Mouse (Mus musculus): ENCODE data around the gene Bbs12. TPM values are rescaled to one million over a fixed set of nuclear protein-coding genes. Genes with fewer than 3 reads are reported as not detected.

Gene Bbs12
- total RNA-seq, 2 experiments from 2014 or later = 4.0 to 4.5 TPM

DNA sequence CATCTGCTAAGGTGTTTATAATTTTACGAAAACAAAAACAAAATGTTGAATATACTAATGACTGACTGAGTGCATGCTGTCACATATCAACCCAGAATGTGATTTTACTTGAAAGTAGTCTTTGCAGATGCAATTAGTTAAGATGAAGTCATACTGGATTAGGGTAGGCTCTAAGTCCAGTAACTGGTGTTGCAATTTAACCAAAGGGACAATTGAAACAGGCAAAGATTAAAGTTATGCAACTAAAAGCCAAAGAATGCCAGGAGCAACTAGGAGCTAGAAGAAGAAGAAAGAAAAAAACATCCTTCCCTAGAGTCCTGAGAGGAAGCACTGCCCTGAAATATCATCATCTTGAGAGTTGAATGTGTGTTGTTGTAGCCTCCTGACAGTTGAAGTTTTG, 3.9 kb downstream of the Bbs12 start:
- intact Hi-C loops (cut with DNase I) = no loop called here
- DNase-seq (ENCODE audit: extremely low spot score in 1 of 2, low spot score in 2 of 2) = no peak

DNA sequence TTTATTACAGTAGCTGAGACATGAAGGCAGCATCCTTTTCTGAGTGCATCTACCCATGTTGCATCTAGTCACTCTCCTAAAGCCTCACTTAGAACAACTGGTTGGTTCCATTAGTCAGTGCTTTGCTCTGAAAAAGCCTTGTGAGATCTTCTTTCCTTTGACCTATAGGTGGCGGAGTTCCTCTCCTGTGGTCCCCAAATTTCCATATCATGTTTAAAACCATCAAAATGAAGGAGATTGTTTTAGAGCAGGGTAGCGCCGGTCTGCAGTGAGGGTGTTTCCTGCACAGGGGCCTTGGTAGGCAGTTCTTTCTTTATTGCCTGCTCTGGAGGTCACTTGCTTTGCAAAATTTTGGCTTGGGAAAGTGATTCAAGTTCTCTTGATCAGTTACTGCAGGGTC, 12.0 kb downstream of the Bbs12 start:
- DNase-seq (ENCODE audit: extremely low spot score in 1 of 2, low spot score in 2 of 2) = no peak
- intact Hi-C loops (cut with DNase I) = loop anchor here (5.0 kb wide), 1 partner anchor 88 kb away; no protein-coding TSS in a partner anchor

DNA sequence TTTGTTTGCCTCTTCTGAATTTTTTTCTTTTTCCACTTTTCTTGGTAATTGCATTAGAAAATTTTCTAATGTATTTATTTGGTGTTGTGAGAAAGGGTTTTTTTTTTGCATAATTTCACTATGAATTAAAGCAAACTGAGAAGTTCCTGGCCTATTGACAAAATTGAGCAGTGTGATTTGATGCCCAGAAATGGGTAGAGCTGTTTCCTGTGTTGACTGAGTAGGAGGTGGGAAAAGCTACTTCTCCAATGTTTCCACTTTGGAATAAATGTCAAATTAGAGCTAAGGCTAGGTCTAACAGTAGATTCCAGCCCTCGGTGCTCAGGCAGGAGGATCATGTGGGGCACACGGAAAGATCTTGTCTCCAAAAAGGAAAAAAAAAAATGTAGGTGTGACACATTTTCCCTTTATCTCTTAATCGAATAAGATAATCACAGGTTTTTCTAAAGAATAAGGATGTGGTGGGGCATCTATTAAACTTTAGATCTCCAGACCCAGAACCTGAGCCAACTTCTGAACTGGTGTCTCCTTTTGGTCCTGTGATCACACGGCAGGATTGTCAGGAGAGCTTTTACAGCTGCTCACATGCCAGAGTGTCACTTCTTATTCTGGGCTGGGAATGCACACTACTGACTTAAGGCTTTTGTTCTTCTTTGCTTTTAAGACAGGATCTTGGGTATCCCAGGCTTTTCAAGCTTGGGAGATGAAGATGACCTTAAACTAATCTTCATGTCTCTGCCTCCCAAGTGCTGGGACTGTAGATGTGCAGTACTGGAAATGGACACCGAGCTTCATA, 13.2 kb downstream of the Bbs12 start:
- intact Hi-C loops (cut with DNase I) = no loop called here
- no peak for DNase-seq (ENCODE audit: extremely low spot score in 1 of 2, low spot score in 2 of 2)

DNA sequence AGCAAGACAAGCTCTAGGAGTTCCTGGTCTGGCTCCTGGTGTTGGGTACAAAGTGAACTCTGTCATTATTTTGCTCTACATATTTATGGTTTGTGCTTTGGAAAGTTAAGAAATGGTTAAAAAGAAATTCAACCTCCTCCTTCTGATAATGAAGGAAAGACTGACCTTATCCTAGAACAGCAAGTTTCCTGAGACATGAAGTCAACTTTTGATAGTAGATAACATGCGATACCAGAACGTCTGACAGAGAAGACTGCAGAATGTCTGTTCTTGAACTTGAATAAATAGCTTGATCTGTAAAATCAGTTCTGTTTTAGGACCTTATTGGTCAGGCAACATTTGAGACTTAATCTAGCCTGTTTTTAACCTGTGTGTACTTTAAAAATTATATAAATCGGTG, 14.3 kb downstream of the Bbs12 start:
- intact Hi-C loops (cut with DNase I) = no loop called here

DNA sequence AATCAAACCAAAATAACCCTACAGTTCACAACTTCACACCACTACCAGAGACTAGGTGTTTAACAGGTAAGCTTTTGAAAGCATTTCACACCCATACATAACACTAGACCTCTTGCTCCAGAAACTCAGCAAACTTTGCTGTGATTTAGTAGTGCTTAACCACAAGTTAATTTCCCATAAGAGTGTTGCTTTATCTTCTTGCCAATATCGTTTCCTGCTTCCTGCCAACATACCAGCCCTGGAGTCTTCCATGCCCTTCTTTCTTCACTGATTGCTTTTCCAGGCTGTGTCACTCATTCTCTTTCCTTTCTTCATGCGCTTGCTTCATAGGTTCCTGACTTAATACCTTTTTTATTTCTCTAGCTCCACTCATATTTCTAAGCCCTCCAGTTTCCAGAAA, 16.1 kb downstream of the Bbs12 start:
- intact Hi-C loops (cut with DNase I) = no loop called here
- DNase-seq (ENCODE audit: extremely low spot score in 1 of 2, low spot score in 2 of 2) = no peak

More for the DNA sequence above, 14.3 kb downstream of the Bbs12 start:
- DNase-seq (ENCODE audit: extremely low spot score in 1 of 2, low spot score in 2 of 2) = no peak

DNA sequence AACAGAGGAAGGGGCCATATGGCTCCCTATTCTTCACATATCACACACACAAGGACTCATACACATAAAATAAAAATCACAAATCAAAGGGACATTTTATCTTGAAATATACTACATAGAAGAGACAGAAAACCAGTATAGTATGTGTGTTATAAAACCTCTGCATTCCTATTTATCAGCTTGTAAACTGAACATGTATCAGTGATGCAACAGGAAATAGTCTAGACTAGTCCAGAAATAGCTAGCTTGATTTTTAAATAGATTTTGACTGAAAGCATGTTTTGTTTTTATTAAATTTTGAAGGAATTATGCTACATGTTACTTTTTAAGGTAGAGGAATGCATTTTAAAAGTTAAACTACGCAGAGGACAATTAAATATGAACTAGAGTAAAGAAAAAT, 17.6 kb downstream of the Bbs12 start:
- no peak for DNase-seq (ENCODE audit: extremely low spot score in 1 of 2, low spot score in 2 of 2)
- intact Hi-C loops (cut with DNase I) = no loop called here

DNA sequence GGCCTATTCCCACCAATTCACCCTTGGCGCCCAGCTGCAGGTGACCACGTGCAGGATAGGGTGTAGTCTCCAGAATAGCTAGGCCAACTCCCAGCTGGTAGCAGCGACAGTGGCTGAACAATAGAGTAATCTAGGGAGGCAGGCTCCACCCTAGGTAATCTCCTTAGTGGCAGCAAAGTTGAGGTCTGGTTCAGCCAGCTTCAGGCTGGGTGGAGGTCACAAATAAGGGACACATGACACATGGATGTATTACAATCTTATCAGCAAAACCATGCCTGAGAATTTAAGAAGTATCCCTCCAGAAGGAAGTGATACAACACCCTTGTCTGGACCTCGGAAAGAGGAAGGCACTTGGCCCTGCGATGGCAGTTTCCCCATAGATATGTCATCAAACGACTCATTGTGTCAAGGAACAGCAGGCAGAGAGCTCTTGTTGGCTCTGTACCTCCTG, 19.7 kb downstream of the Bbs12 start:
- DNase-seq (ENCODE audit: extremely low spot score in 1 of 2, low spot score in 2 of 2) = no peak
- intact Hi-C loops (cut with DNase I) = no loop called here

DNA sequence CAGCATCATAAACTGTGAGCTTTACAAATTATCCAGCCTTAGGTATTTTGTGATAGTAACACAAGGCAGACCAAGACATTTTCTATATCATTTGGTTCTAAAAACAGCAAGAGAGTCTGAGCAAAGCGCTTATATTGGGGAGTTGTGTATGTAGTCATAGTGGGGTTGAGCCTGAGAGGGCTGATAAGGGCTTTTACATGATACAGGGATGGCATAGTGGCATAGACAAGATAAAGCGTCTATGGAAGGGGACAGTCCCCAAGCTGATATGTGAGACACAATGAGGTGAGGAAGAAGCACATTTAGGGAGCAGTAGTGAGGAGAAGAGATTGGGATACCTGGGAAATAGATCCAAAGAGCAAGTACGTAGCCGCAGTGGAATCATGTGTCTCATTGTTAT, 21.7 kb downstream of the Bbs12 start:
- intact Hi-C loops (cut with DNase I) = no loop called here
- DNase-seq (ENCODE audit: extremely low spot score in 1 of 2, low spot score in 2 of 2) = no peak

DNA sequence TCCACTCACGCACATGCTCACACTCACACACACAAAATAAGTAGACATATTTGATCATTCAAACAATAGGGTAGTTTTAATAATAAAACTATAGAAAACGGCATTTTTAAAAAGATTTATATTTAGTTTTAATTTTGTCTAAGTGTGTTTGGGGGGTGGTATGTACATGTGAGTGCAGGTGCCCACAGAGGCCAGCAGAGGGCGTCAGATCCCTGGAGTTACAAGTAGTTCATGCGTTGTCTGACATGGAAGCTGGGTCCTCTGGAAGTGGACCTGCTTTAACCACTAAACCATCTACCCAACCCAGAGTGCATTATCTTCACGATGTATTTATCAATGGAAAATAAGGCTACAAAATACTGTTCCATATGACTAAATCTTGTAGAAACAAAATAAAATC, 28.8 kb downstream of the Bbs12 start:
- peak in 1 of 2 experiments; percentile 27 for DNase-seq (ENCODE audit: extremely low spot score in 1 of 2, low spot score in 2 of 2)
- intact Hi-C loops (cut with DNase I) = no loop called here

DNA sequence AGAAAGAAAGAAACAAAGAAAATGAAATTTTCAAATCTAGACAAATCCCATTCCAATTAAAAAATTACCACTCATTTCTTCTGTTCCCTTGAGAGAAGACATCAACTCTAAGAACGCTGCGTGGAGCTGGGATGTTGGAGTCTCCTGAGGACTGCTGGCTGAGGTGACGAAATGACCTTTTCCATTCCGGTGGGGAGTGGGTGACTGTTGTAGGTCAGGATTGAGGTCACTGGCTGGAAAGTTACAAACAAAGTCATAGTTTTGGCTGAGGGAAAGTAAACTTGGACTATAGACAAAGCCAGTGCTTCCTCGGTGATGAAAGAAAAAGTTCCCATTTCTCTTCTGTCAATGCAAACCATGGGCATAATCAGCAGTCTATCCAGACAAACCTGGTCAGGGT, 30.5 kb downstream of the Bbs12 start:
- no peak for DNase-seq (ENCODE audit: extremely low spot score in 1 of 2, low spot score in 2 of 2)
- intact Hi-C loops (cut with DNase I) = no loop called here

DNA sequence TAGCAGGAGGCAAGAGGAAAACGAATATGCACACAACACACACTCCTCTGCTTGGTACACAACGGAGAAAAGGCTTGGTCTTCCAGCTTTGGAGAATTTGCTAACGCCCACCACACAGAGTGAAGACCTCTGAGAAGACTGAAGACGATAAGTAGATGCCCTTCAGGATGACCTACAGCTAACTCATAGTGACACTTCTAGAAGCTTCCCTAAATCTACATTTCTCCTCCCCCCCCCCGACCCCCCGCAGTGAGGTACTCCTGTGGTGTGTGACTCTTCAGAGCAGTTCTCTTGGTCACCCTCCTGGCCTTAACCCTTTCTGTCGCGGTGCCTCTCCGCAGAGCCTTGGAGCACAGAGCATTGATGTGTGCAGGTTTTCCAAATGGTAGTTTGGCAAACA, 35.3 kb downstream of the Bbs12 start:
- intact Hi-C loops (cut with DNase I) = loop anchor here (5.0 kb wide), 1 partner anchor 65 kb away; no protein-coding TSS in a partner anchor
- no peak for DNase-seq (ENCODE audit: extremely low spot score in 1 of 2, low spot score in 2 of 2)

DNA sequence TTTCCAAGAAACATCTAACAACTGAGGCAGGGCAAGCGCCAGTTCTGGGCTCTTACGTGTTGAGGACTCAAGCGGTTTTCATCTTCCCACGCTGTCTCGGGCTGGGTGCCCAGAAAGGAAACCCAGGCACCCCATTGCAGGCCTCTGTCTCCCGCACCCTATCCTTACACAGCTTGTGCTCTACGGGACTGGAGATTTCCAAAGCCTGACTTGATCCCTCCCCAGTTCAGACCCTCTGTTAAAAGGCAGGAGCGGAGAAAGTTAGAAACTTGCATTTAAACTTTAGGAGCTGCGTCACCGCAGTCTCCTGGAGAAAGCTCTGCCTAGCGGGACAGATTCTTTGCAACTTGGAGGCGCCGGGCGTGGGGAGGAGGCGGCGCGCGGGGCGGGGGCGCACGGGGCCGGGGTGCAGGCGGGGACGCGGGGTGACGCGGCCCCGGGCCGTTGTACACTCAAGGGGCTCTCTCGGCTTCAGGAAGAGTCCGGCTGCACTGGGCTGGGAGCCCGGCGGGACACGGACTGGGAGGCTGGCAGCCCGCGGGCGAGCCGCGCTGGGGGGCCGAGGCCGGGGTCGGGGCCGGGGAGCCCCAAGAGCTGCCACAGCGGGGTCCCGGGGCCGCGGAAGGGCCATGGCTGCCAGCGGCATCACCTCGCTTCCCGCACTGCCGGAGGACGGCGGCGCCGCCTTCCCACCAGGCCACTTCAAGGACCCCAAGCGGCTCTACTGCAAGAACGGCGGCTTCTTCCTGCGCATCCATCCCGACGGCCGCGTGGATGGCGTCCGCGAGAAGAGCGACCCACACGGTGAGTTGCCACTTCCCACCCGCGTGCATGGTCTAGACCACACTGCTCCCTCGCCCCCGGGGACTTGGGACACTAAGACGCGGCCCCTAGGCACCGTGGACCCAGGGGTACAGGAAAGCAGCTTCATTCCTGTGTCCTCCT, 36.1 kb downstream of the Bbs12 start, which contains the start of gene Fgf2:
Fgf2 (plus strand) TSS at position 126 of the 945 bp plus-strand sequence.
- peak; percentile 8 to 47 for DNase-seq (ENCODE audit: extremely low spot score in 1 of 2, low spot score in 2 of 2)
- intact Hi-C loops (cut with DNase I) = loop anchor here (5.0 kb wide), 1 partner anchor 64 kb away; no protein-coding TSS in a partner anchor

DNA sequence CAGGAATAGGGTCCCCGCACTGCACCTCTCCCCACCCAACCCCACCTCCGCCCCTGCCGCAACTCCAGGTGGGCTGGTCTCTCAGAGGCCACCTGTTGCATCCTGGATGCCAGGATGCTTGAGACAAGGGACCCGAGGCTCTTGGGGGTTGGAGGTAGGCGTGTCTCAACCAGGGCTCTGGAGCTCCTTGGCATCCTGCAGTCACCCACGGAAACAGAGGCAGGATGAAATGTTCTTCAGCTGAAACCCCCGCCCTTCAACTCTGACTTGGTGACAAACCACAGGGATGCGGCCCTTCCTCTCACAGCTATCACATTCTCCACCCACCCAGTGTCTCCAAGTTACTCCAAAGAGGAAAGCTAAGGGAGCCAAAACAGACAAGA, 36.8 kb downstream of the Bbs12 start:
- intact Hi-C loops (cut with DNase I) = loop anchor here (5.0 kb wide), 1 partner anchor 63 kb away; no protein-coding TSS in a partner anchor
- no peak for DNase-seq (ENCODE audit: extremely low spot score in 1 of 2, low spot score in 2 of 2)

DNA sequence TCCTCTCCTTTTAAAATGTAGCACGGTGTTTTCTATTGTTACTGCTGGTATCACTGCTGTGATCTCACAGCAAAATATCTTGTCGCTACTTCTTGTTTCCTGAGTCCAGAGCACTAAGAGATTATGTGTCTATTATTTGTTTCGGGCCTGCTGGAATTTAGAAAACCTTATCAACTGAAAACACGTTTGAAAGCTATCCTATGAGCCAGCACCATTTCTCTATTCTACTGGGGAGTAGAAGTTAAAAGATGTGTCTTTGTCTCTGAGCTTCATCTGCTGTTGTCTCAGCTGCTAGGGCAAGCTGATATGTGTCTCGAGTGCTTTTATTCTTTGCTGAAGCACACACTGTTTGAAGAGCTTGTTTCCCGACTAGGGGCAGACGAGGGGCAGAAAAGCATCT, 38.0 kb downstream of the Bbs12 start:
- no peak for DNase-seq (ENCODE audit: extremely low spot score in 1 of 2, low spot score in 2 of 2)
- intact Hi-C loops (cut with DNase I) = no loop called here

DNA sequence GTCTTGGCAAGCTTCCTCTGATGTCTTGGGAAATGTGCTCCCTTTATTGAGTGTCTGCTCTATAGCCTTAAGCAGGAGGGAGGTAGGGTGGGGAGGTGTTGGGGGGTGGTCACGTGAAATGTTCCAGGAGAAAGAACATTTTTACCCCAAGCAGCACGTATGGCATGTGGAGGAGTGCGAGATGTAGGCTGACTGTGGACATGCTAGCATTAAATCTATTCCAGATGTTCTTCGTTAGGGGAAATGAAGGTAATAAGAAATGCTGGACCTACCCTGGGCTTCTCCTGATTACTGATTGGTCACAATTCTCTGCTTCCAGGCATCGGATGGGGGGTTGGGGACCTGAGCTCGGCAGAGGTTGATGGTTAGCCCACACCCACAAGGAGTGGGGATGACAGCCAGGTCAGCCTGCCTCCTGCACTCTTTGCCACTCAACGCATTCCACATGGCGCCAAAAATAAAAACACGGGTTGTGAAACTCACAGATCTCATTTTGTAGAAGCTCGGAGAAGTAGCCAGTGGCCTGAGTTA, 41.7 kb downstream of the Bbs12 start:
- no peak for DNase-seq (ENCODE audit: extremely low spot score in 1 of 2, low spot score in 2 of 2)
- intact Hi-C loops (cut with DNase I) = no loop called here

DNA sequence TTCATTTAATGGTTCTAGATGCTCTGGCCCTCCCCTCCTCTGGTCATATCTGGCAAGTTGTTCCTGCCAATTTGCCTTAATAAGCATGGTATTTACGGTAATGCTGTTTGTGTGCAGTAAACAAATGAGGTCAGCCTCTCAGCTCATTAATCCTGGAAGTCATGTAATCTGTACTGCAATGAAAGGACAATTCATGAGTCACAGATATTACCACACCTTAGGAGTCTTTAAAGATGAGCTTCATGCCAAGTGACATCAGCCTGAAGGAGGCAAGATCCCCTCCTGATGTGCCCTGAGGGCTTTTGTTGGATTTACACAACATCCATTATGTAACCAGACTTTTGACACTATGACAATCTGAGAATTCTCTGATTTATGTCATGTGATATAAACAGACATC, 42.4 kb downstream of the Bbs12 start:
- DNase-seq (ENCODE audit: extremely low spot score in 1 of 2, low spot score in 2 of 2) = no peak
- intact Hi-C loops (cut with DNase I) = no loop called here

DNA sequence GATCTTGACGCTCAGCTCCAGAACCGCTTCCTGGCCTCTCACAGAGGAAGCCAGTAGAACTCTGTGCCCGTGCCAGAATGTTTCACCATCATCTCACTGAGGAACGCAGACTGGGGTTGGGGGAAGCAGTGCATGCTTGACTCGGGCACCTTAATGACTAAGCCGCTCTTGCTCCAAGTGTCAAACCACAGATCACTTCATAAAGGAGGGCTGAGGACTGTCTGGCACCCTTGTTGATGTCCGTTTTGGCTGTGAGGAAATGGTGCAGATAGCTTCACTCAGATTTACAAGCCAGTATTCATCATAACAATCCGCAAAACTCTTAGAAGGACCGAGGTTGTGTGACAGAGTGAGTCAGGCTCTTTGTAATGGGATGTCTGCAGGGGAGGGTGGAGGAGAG, 48.4 kb downstream of the Bbs12 start:
- intact Hi-C loops (cut with DNase I) = no loop called here
- no peak for DNase-seq (ENCODE audit: extremely low spot score in 1 of 2, low spot score in 2 of 2)

DNA sequence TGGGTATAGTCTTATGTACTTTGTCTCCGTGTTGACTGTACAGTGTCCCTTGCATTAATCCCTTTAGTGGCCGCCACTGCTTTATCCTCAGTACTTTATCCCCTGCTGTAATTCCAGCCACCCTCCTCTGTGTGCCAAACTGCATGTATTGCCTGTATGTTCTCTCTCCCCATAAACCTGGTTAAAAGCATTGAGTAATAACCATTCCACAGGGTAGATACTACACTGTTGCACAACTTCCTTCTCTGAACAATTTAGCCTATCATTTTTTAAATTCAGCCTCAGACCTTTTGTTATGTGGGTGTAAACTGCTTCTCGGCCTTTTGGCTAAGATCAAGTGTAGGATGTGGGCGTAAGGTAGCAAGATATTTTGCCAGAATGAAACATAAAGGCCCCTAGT, 52.8 kb downstream of the Bbs12 start:
- intact Hi-C loops (cut with DNase I) = no loop called here
- DNase-seq (ENCODE audit: extremely low spot score in 1 of 2, low spot score in 2 of 2) = no peak

DNA sequence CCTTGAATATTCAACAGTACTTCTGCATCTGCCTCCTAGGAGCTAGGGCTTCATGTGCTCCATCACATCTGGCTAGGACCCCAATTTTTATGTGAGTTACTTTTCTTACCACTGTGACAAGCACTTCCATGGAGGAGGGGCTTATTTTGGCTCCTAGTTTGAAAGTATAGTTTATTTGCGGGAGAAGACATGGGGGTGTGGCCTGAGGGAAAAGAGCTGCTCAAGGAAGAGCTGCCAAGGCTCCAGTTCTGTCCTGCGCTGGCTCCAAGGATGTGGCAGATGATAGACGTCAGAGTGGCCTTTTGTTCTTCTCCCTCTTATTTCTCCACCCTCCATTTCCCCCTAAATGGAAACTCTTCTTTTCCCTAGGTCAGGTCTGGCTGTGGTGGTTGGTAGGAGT, 53.6 kb downstream of the Bbs12 start:
- intact Hi-C loops (cut with DNase I) = no loop called here
- DNase-seq (ENCODE audit: extremely low spot score in 1 of 2, low spot score in 2 of 2) = no peak
